Mouse (Mus musculus) frontal cortex, adult 2 months (tissue): ENCODE measurements at regions not wholly inside any gene's neighbourhood (a gene's known extent, or its start where the extent isn't known, plus 50 kb on each side); places are given as distances from the start of the nearest gene placed in this dataset.
A peak's percentile ranks its signal among the peaks of the same experiment; 100 is the strongest.

Experiments used
- DNase-seq, 2 experiments: peaks; one replicate each; pipeline ENCODE4 v3.0.0; 2022; ENCODE audit warnings: low spot score in 1 of 2; ENCODE audit errors: extremely low spot score in 1 of 2

- no peak for DNase-seq
Measured at GRCm38 (mm10) chr7:145135971-145136370, 71.9 kb downstream of the 1810010D01Rik start.

GRCm38 (mm10) chr7:145132506-145132905 lies 75.4 kb downstream of the 1810010D01Rik start:
- DNase-seq: peak in 1 of 2 experiments; percentile 12

GRCm38 (mm10) chr7:145131438-145132159 lies 76.3 kb downstream of the 1810010D01Rik start:
- DNase-seq: no peak

GRCm38 (mm10) chr7:145129971-145130370 lies 77.9 kb downstream of the 1810010D01Rik start:
- no peak for DNase-seq

- DNase-seq: no peak
Measured at GRCm38 (mm10) chr7:145127661-145128060, 80.3 kb downstream of the 1810010D01Rik start.

- DNase-seq: no peak
Measured at GRCm38 (mm10) chr7:145127180-145127579, 80.7 kb downstream of the 1810010D01Rik start.

GRCm38 (mm10) chr7:145123996-145124601 lies 83.8 kb downstream of the 1810010D01Rik start:
- no peak for DNase-seq

- DNase-seq: no peak
Measured at GRCm38 (mm10) chr7:145122471-145122870, 85.4 kb downstream of the 1810010D01Rik start.

- no peak for DNase-seq
Measured at GRCm38 (mm10) chr7:145118406-145118805, 89.5 kb downstream of the 1810010D01Rik start.

GRCm38 (mm10) chr7:145114660-145115059 lies 93.3 kb downstream of the 1810010D01Rik start:
- DNase-seq: peak in 1 of 2 experiments; percentile 60

GRCm38 (mm10) chr7:145114145-145114544 lies 93.8 kb downstream of the 1810010D01Rik start:
- no peak for DNase-seq

GRCm38 (mm10) chr7:145112887-145113531 lies 94.9 kb downstream of the 1810010D01Rik start:
- no peak for DNase-seq

- no peak for DNase-seq
Measured at GRCm38 (mm10) chr7:145112146-145112830, 95.6 kb downstream of the 1810010D01Rik start.

GRCm38 (mm10) chr7:145111252-145112131 lies 96.4 kb downstream of the 1810010D01Rik start:
- peak; percentile 20 to 41 for DNase-seq

GRCm38 (mm10) chr7:145110657-145111251 lies 97.2 kb downstream of the 1810010D01Rik start:
- no peak for DNase-seq

GRCm38 (mm10) chr7:145110028-145110427 lies 97.9 kb downstream of the 1810010D01Rik start:
- no peak for DNase-seq

- no peak for DNase-seq
Measured at GRCm38 (mm10) chr7:145109471-145109870, 98.4 kb downstream of the 1810010D01Rik start.

- no peak for DNase-seq
Measured at GRCm38 (mm10) chr7:145108994-145109393, 98.9 kb downstream of the 1810010D01Rik start.

- no peak for DNase-seq
Measured at GRCm38 (mm10) chr7:145107575-145108170, 100.2 kb downstream of the 1810010D01Rik start.
